Mouse (Mus musculus) megakaryocyte, embryonic 14.5 days (primary cell): ENCODE measurements at regions not wholly inside any gene's neighbourhood (a gene's known extent, or its start where the extent isn't known, plus 50 kb on each side); places are given as distances from the start of the nearest gene placed in this dataset.

Experiments used
- FLI1 ChIP-seq: IDR thresholded peaks from 2 replicates; pipeline ENCODE4 v1.6.1; 2012; ENCODE audit warnings: low read length, inconsistent platforms, mixed read lengths
- GATA1 ChIP-seq: IDR thresholded peaks from 3 replicates; pipeline ENCODE4 v1.6.1; 2012; ENCODE audit warnings: mixed read lengths, low read length, inconsistent platforms, borderline replicate concordance

DNA sequence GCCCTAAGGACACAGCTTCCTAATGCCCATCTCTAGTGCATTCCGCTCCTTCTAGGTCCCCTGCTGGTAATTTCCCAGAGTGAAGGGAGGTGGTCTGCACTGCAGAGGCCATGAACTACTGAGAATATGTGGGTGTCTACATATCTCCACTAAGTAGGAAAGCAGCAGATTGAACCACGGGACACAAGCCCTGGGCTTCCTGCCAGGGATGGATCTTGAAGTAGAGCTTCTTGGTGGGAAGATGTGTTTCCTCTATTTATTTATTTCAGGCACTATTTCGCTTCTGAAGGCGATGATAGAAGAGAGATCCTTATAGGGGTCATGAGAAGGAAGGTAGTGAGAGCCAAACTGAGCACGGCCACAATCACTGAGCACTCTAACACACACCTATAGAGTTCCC lies 91.7 kb upstream of the Vps8 start:
- no peak for TF ChIP-seq GATA1
- TF ChIP-seq FLI1: no peak
